Mouse (Mus musculus) limb, embryonic 10.5 days (tissue): ENCODE results near the gene Pes1. TPM values are rescaled to one million over a fixed set of nuclear protein-coding genes. Genes with fewer than 3 reads are reported as not detected.

Source experiments
- DNase-seq: peaks from one replicate; pipeline ENCODE4 v3.0.0-alpha.2; 2017; ENCODE audit warnings: low spot score
- H3K27ac ChIP-seq: fragments of 300-500 bp; sonication (generic); 2 replicates; pipeline ENCODE4 v1.5.1; 2016; ENCODE audit warnings: mild to moderate bottlenecking
- H3K27me3 ChIP-seq: fragments of 300-500 bp; sonication (generic); 2 replicates; pipeline ENCODE4 v1.6.1; 2016; ENCODE audit warnings: low read depth, mild to moderate bottlenecking; ENCODE audit not compliant: poor library complexity, severe bottlenecking
- H3K36me3 ChIP-seq: fragments of 300-500 bp; sonication (generic); 2 replicates; pipeline ENCODE4 v1.6.1; 2016; ENCODE audit warnings: mild to moderate bottlenecking, moderate library complexity
- H3K4me1 ChIP-seq: fragments of 300-500 bp; sonication (generic); 2 replicates; pipeline ENCODE4 v1.6.1; 2016
- H3K4me3 ChIP-seq: fragments of 300-500 bp; sonication (generic); 2 replicates; pipeline ENCODE4 v1.5.1; 2016; ENCODE audit warnings: mild to moderate bottlenecking, moderate library complexity
- H3K9me3 ChIP-seq: fragments of 300-500 bp; sonication (generic); replicated peaks from 2 replicates; pipeline ENCODE4 v1.6.1; 2016; ENCODE audit warnings: mild to moderate bottlenecking
- WGBS: fragments of 180-500 bp; shearing (Covaris S2); methylation state at CpG from one replicate; pipeline ENCODE4 v1.1.7; 2016; 5-methylcytosine and 5-hydroxymethylcytosine counted together
- polyA plus RNA-seq: library from polyadenylated mRNA; unstranded; fragments of >200 nt; fragmentation: Nextera tagmentation; extraction: Ambion mirVana; gene quantifications from 2 replicates; pipeline ENCODE4 v1.2.1, GENCODE M21; 2016

The Pes1 gene
- polyA plus RNA-seq, result 106 and 115 TPM in 2 replicates

- peak within 1 kb of the TSS; percentile 91 for H3K27ac ChIP-seq
- under 1% methylated on average over 31 of the region's 31 CpGs for WGBS
- peak within 1 kb of the TSS; percentile 94 for H3K4me3 ChIP-seq
- H3K27me3 ChIP-seq, result no peaks in the 10 kb centered on the region
- no peaks in the 10 kb centered on the region for H3K9me3 ChIP-seq
- peaks cover 7% of the 10 kb centered on the region for H3K4me1 ChIP-seq
- peak; percentile 83 for DNase-seq
- H3K36me3 ChIP-seq, result peaks cover 19% of the 10 kb centered on the region
These were observed at the start of gene Pes1 for GRCm38 (mm10) chr11:3963610-3964415. Pes1 (plus strand) TSS chr11:3963975.

DNA sequence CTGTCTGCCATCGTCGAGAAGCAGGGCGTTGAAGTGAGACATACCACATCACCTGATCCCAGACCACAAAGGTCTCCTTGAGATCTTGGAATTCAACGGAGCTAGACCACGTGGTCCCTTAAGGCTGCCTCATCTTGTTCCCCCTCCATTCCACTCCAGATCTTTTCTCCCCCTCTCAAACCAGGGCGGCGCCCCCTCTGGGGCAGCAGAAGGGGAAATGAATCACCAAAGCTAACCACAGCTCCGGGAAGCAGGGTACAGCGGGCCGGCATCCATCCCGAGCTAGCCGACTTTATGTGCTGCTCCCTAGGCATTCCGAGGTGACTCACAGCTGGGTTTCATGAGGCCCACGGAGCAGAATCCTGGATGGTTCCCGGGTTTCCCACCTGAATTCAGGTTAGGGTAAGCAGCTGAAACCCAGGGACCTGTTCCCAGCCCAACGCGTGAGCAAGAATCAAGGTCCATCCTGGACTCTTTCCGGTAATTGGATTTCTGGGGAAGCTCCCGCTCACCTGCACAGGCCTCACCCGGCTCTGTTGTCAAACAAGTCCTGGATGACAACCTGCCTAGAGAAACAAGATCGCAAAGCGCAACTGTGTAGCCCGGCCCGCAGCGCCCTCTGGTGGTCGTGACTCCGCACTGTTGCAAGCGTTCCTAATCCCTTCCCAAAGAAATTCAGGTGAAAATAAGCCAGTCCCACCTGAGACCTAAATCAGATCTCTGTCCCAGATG, 49.5 kb upstream of the Pes1 start, which contains the start of gene Slc35e4:
Gene Slc35e4, minus strand, starts transcription at position 556 of the 732 bp plus-strand sequence.
- Histone ChIP-seq H3K4me1 (peaks cover 33% of the 10 kb centered on the region), H3K36me3 (no peaks in the 10 kb centered on the region), H3K4me3 (peak within 1 kb of the TSS; percentile 72), H3K27me3 (peaks cover 31% of the 10 kb centered on the region), H3K9me3 (no peaks in the 10 kb centered on the region), H3K27ac (peak within 1 kb of the TSS; percentile 72)
- DNase-seq, result peak; percentile 95
- WGBS, result under 1% methylated on average over 28 of the region's 28 CpGs

- WGBS, result 69% methylated on average over 1 of the region's 1 CpGs
- Histone ChIP-seq H3K36me3 (peaks cover 17% of the 10 kb centered on the region), H3K4me3 (no peak overlapping the region), H3K9me3 (no peaks in the 10 kb centered on the region), H3K27me3 (no peaks in the 10 kb centered on the region), H3K27ac (no peak overlapping the region), H3K4me1 (peaks cover 8% of the 10 kb centered on the region)
- DNase-seq, result no peak
These were observed 45.0 kb upstream of the Pes1 start for GRCm38 (mm10) chr11:3918738-3919137.

- no peak overlapping the region for H3K4me3 ChIP-seq
- no peaks in the 10 kb centered on the region for H3K9me3 ChIP-seq
- WGBS, result 86% methylated on average over 7 of the region's 7 CpGs
- peaks cover 27% of the 10 kb centered on the region for H3K36me3 ChIP-seq
- H3K27ac ChIP-seq, result no peak overlapping the region
- no peaks in the 10 kb centered on the region for H3K27me3 ChIP-seq
- no peaks in the 10 kb centered on the region for H3K4me1 ChIP-seq
- DNase-seq, result no peak
These were observed 43.3 kb upstream of the Pes1 start for GRCm38 (mm10) chr11:3920476-3920875.

DNA sequence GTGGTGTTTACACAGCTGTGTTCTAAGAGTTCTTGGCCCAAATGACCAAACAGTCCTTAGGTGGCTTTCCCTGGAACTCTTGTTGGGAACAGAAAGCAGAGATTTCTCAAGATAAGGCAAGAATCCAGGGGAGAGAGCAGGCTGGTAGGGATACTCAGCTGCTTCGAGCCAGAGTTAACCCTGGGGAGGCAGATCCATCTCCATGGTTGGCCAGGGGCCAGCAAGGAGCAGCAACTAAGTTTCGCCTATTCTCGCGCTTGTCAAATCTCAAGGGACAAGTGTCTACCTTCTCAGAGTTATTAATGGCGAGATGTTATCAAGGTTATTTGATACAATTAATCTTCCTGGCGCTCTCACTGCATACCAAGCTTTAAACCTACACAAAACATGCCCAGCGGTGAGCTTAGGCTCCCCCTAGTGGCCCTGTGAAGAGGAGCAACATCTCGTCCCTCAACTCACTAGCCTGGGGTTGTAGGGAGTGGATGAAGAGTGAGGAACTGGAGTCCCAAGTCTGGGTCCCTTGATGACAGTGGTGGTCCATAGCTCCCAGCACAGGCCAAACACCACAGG, 42.4 kb upstream of the Pes1 start:
- Histone ChIP-seq H3K27ac (no peak overlapping the region), H3K4me1 (no peaks in the 10 kb centered on the region), H3K4me3 (no peak overlapping the region), H3K27me3 (no peaks in the 10 kb centered on the region), H3K9me3 (no peaks in the 10 kb centered on the region), H3K36me3 (peaks cover 31% of the 10 kb centered on the region)
- WGBS, result 35% methylated on average over 8 of the region's 8 CpGs
- DNase-seq, result peak; percentile 58

GRCm38 (mm10) chr11:3922115-3922514, 41.7 kb upstream of the Pes1 start:
- Histone ChIP-seq H3K36me3 (peaks cover 31% of the 10 kb centered on the region), H3K27ac (no peak overlapping the region), H3K9me3 (no peaks in the 10 kb centered on the region), H3K4me1 (no peaks in the 10 kb centered on the region), H3K27me3 (no peaks in the 10 kb centered on the region), H3K4me3 (no peak overlapping the region)
- DNase-seq, result no peak
- WGBS, result 97% methylated on average over 9 of the region's 9 CpGs

DNA sequence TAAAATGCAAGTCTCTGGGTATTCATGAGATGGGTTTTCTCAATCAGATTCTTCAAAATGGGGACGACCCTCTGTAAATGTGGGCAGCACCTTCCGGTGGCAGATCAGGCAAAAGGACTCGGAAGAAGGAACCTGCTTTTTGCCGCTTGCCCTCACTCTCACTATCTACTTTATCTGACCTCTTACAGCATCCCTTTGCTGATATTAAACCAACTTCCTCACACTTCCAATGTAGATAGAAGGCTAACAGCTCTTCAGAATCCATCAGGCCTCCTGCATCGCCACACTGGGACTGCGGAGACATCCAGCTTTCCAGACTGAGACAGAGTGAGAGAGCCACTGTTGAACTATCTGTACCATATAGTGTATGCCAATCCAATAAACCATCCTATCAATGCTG, 41.0 kb upstream of the Pes1 start:
- no peak overlapping the region for H3K27ac ChIP-seq
- no peak overlapping the region for H3K4me3 ChIP-seq
- H3K36me3 ChIP-seq, result peaks cover 31% of the 10 kb centered on the region
- WGBS, result 97% methylated on average over 6 of the region's 6 CpGs
- no peak for DNase-seq
- H3K4me1 ChIP-seq, result no peaks in the 10 kb centered on the region
- no peaks in the 10 kb centered on the region for H3K27me3 ChIP-seq
- no peaks in the 10 kb centered on the region for H3K9me3 ChIP-seq

GRCm38 (mm10) chr11:3925916-3926315, 37.9 kb upstream of the Pes1 start:
- WGBS, result 93% methylated on average over 10 of the region's 10 CpGs
- Histone ChIP-seq H3K27ac (no peak overlapping the region), H3K4me1 (peaks cover 1% of the 10 kb centered on the region; the same call in 1 of the 2 replicates), H3K4me3 (no peak overlapping the region), H3K36me3 (peaks cover 31% of the 10 kb centered on the region), H3K9me3 (no peaks in the 10 kb centered on the region), H3K27me3 (no peaks in the 10 kb centered on the region)
- DNase-seq, result no peak

DNA sequence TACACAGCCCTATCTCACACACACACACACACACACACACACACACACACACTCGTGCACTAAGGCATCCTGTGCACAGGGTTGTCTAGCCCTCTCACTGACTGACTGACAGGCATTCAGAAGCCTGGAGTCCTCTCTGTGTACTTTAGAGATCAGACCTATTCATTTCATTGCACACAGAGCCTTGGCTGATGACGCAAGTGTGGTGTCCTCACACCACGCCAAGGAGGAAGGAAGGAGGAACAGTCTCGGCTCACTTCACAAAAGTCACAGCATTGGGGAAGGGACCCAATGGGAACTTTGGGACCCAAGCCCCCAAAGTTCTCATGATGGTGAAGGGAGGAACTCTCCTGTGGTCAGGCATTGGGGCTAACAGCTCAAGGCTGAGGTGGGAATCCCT, 33.8 kb upstream of the Pes1 start:
- peaks cover 4% of the 10 kb centered on the region; the same call in 1 of the 2 replicates for H3K36me3 ChIP-seq
- 84% methylated on average over 4 of the region's 4 CpGs for WGBS
- no peaks in the 10 kb centered on the region for H3K9me3 ChIP-seq
- no peaks in the 10 kb centered on the region for H3K27me3 ChIP-seq
- H3K4me3 ChIP-seq, result no peak overlapping the region
- H3K4me1 ChIP-seq, result peaks cover 10% of the 10 kb centered on the region
- DNase-seq, result peak; percentile 24
- H3K27ac ChIP-seq, result no peak overlapping the region

- peaks cover 10% of the 10 kb centered on the region for H3K4me1 ChIP-seq
- no peak for DNase-seq
- H3K9me3 ChIP-seq, result no peaks in the 10 kb centered on the region
- H3K27me3 ChIP-seq, result no peaks in the 10 kb centered on the region
- peaks cover 2% of the 10 kb centered on the region; the same call in 1 of the 2 replicates for H3K36me3 ChIP-seq
- peak overlapping the region; percentile 75; the same call in 1 of the 2 replicates for H3K27ac ChIP-seq
- peak overlapping the region; percentile 62 for H3K4me3 ChIP-seq
- WGBS, result 35% methylated on average over 6 of the region's 6 CpGs
These were observed 32.8 kb upstream of the Pes1 start for GRCm38 (mm10) chr11:3930931-3931330.

- WGBS, result 0% methylated on average over 18 of the region's 26 CpGs
These were observed 32.1 kb upstream of the Pes1 start, which contains the start of gene Tcn2 for GRCm38 (mm10) chr11:3931511-3932211. Tcn2 (minus strand) TSS chr11:3932159.

DNA sequence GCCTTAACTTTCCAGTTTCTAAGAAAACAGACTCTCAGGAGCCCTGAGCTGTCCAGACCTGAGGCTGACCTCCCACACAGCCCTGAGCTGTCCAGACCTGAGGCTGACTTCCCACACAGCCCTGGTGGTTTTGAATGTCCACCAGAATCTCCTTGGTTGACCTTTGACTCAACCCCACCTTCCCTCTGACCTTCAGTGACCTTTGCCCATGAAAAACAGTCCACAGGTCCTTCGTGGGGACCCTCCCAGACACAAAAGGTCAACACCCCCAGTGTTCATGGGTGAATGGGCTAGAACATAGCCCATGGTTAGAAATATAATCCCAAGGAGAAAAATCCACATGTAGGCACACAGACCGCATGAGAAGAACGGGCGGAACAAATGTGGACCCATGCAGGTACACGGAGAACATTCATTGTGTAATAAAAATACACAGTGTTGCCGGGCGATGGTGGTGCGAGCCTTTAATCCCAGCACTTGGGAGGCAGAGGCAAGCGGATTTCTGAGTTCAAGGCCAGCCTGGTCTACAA, 30.0 kb upstream of the Pes1 start:
- 91% methylated on average over 9 of the region's 9 CpGs for WGBS
- no peak overlapping the region for H3K27ac ChIP-seq
- no peak overlapping the region for H3K4me3 ChIP-seq
- no peaks in the 10 kb centered on the region for H3K9me3 ChIP-seq
- H3K4me1 ChIP-seq, result peaks cover 10% of the 10 kb centered on the region
- peak; percentile 23 for DNase-seq
- H3K36me3 ChIP-seq, result no peaks in the 10 kb centered on the region
- H3K27me3 ChIP-seq, result no peaks in the 10 kb centered on the region

More at GRCm38 (mm10) chr11:3931511-3932211, 32.1 kb upstream of the Pes1 start, which contains the start of gene Tcn2:
- Histone ChIP-seq H3K36me3 (no peaks in the 10 kb centered on the region; the same call in 1 of the 2 replicates), H3K27ac (peak within 1 kb of the TSS; percentile 75), H3K4me1 (peaks cover 10% of the 10 kb centered on the region), H3K4me3 (peak within 1 kb of the TSS; percentile 62), H3K9me3 (no peaks in the 10 kb centered on the region), H3K27me3 (no peaks in the 10 kb centered on the region)
- DNase-seq, result peak; percentile 86
